Mouse (Mus musculus): Measurements from ENCODE around the gene Nmt1. TPM values are rescaled to one million over a fixed set of nuclear protein-coding genes. Genes with fewer than 3 reads are reported as not detected.

The Nmt1 gene
- total RNA-seq, 1 experiment from 2014 or later = 37.7 TPM

GRCm38 (mm10) chr11:103073671-103074070, 45.7 kb downstream of the Nmt1 start:
- no peak for ATAC-seq (replicated peaks; ENCODE audit: low read depth, poor library complexity, severe bottlenecking)

- ATAC-seq (replicated peaks; ENCODE audit: low read depth, poor library complexity, severe bottlenecking) = no peak
These were observed 46.2 kb downstream of the Nmt1 start for GRCm38 (mm10) chr11:103074121-103074650.

GRCm38 (mm10) chr11:103074796-103075323, 46.9 kb downstream of the Nmt1 start:
- ATAC-seq (replicated peaks; ENCODE audit: low read depth, poor library complexity, severe bottlenecking) = no peak

GRCm38 (mm10) chr11:103076010-103076409, 48.0 kb downstream of the Nmt1 start:
- ATAC-seq (replicated peaks; ENCODE audit: low read depth, poor library complexity, severe bottlenecking) = 0 out of 2 replicates have a peak, but pooled peaks have one; percentile 26

GRCm38 (mm10) chr11:103076581-103076980, 48.6 kb downstream of the Nmt1 start:
- no peak for ATAC-seq (replicated peaks; ENCODE audit: low read depth, poor library complexity, severe bottlenecking)

- ATAC-seq (replicated peaks; ENCODE audit: low read depth, poor library complexity, severe bottlenecking) = no peak
These were observed 50.1 kb downstream of the Nmt1 start for GRCm38 (mm10) chr11:103078131-103078530.

GRCm38 (mm10) chr11:103080323-103081091, 52.5 kb downstream of the Nmt1 start:
- ATAC-seq (replicated peaks; ENCODE audit: low read depth, poor library complexity, severe bottlenecking) = peak; percentile 68

- ATAC-seq (replicated peaks; ENCODE audit: low read depth, poor library complexity, severe bottlenecking) = no peak
These were observed 53.6 kb downstream of the Nmt1 start for GRCm38 (mm10) chr11:103081631-103082030.

GRCm38 (mm10) chr11:103093306-103093705, 65.3 kb downstream of the Nmt1 start:
- no peak for ATAC-seq (replicated peaks; ENCODE audit: low read depth, poor library complexity, severe bottlenecking)

GRCm38 (mm10) chr11:103093862-103094833, 66.2 kb downstream of the Nmt1 start:
- ATAC-seq (replicated peaks; ENCODE audit: low read depth, poor library complexity, severe bottlenecking) = peak; percentile 75

GRCm38 (mm10) chr11:103095107-103095670, 67.2 kb downstream of the Nmt1 start:
- ATAC-seq (replicated peaks; ENCODE audit: low read depth, poor library complexity, severe bottlenecking) = no peak

- ATAC-seq (replicated peaks; ENCODE audit: low read depth, poor library complexity, severe bottlenecking) = no peak
These were observed 67.8 kb downstream of the Nmt1 start for GRCm38 (mm10) chr11:103095801-103096200.

GRCm38 (mm10) chr11:103096979-103097894, 69.2 kb downstream of the Nmt1 start:
- ATAC-seq (replicated peaks; ENCODE audit: low read depth, poor library complexity, severe bottlenecking) = no peak

- no peak for ATAC-seq (replicated peaks; ENCODE audit: low read depth, poor library complexity, severe bottlenecking)
These were observed 70.7 kb downstream of the Nmt1 start for GRCm38 (mm10) chr11:103098531-103099190.

GRCm38 (mm10) chr11:103099352-103099940, 71.5 kb downstream of the Nmt1 start:
- ATAC-seq (replicated peaks; ENCODE audit: low read depth, poor library complexity, severe bottlenecking) = no peak

GRCm38 (mm10) chr11:103100361-103100760, 72.4 kb downstream of the Nmt1 start:
- ATAC-seq (replicated peaks; ENCODE audit: low read depth, poor library complexity, severe bottlenecking) = no peak

- peak; percentile 40 for ATAC-seq (replicated peaks; ENCODE audit: low read depth, poor library complexity, severe bottlenecking)
These were observed 73.5 kb downstream of the Nmt1 start, which contains the start of the genes Plcd3 and Acbd4 for GRCm38 (mm10) chr11:103101481-103101865. Gene Plcd3, minus strand, starts transcription at chr11:103101658. Gene Acbd4, plus strand, starts transcription at chr11:103101682.

Measured in common myeloid progenitor, adult 5-6 weeks (primary cell).